Mouse (Mus musculus): ENCODE data around the gene Dnaaf3. TPM values are rescaled to one million over a fixed set of nuclear protein-coding genes. Genes with fewer than 3 reads are reported as not detected.

Dnaaf3 gene
- polyA plus RNA-seq, 1 experiment: 2.2 TPM

GRCm38 (mm10) chr7:4482281-4482680 is 50.0 kb downstream of the Dnaaf3 start:
- 86% methylated on average over 12 of the region's 12 CpGs for WGBS
- Histone ChIP-seq H3K27ac (ENCODE audit: control insufficient read depth, insufficient read depth, low read depth, low read length, poor library complexity) (no peak overlapping the region), H3K4me3 (replicated peaks; ENCODE audit: control insufficient read depth, low read depth, low read length) (no peak overlapping the region), H3K4me1 (ENCODE audit: control insufficient read depth, insufficient read depth, low read length) (no peaks in the 10 kb centered on the region)
- TF ChIP-seq POLR2A (IDR thresholded peaks at IDR 0.05; ENCODE audit: borderline replicate concordance, control insufficient read depth, low read depth, low read length) (no peak), CTCF (IDR thresholded peaks at IDR 0.05; ENCODE audit: control insufficient read depth, insufficient read depth, low read length) (no peak)

GRCm38 (mm10) chr7:4479674-4480073 is 52.6 kb downstream of the Dnaaf3 start:
- no peaks in the 10 kb centered on the region for H3K4me1 ChIP-seq (ENCODE audit: control insufficient read depth, insufficient read depth, low read length)
- 43% methylated on average over 6 of the region's 6 CpGs for WGBS
- no peak overlapping the region for H3K4me3 ChIP-seq (replicated peaks; ENCODE audit: control insufficient read depth, low read depth, low read length)
- TF ChIP-seq CTCF (IDR thresholded peaks at IDR 0.05; ENCODE audit: control insufficient read depth, insufficient read depth, low read length): peak; percentile 65
- TF ChIP-seq POLR2A (IDR thresholded peaks at IDR 0.05; ENCODE audit: borderline replicate concordance, control insufficient read depth, low read depth, low read length): no peak
- no peak overlapping the region for H3K27ac ChIP-seq (ENCODE audit: control insufficient read depth, insufficient read depth, low read depth, low read length, poor library complexity)

- no peak for TF ChIP-seq POLR2A (IDR thresholded peaks at IDR 0.05; ENCODE audit: borderline replicate concordance, control insufficient read depth, low read depth, low read length)
- TF ChIP-seq CTCF (IDR thresholded peaks at IDR 0.05; ENCODE audit: control insufficient read depth, insufficient read depth, low read length): no peak
- WGBS: 32% methylated on average over 16 of the region's 16 CpGs
- Histone ChIP-seq H3K4me1 (ENCODE audit: control insufficient read depth, insufficient read depth, low read length) (no peaks in the 10 kb centered on the region), H3K27ac (ENCODE audit: control insufficient read depth, insufficient read depth, low read depth, low read length, poor library complexity) (no peak overlapping the region), H3K4me3 (replicated peaks; ENCODE audit: control insufficient read depth, low read depth, low read length) (no peak overlapping the region)
These were observed 53.4 kb downstream of the Dnaaf3 start for GRCm38 (mm10) chr7:4478796-4479291.

- H3K4me3 ChIP-seq (replicated peaks; ENCODE audit: control insufficient read depth, low read depth, low read length): no peak overlapping the region
- TF ChIP-seq CTCF (IDR thresholded peaks at IDR 0.05; ENCODE audit: control insufficient read depth, insufficient read depth, low read length) (no peak), POLR2A (IDR thresholded peaks at IDR 0.05; ENCODE audit: borderline replicate concordance, control insufficient read depth, low read depth, low read length) (no peak)
- no peaks in the 10 kb centered on the region for H3K4me1 ChIP-seq (ENCODE audit: control insufficient read depth, insufficient read depth, low read length)
- H3K27ac ChIP-seq (ENCODE audit: control insufficient read depth, insufficient read depth, low read depth, low read length, poor library complexity): no peak overlapping the region
- WGBS: 31% methylated on average over 39 of the region's 39 CpGs
These were observed 54.0 kb downstream of the Dnaaf3 start for GRCm38 (mm10) chr7:4478021-4478795.

GRCm38 (mm10) chr7:4473940-4474339 is 58.3 kb downstream of the Dnaaf3 start:
- Histone ChIP-seq H3K4me3 (replicated peaks; ENCODE audit: control insufficient read depth, low read depth, low read length) (no peak overlapping the region), H3K4me1 (ENCODE audit: control insufficient read depth, insufficient read depth, low read length) (no peaks in the 10 kb centered on the region), H3K27ac (ENCODE audit: control insufficient read depth, insufficient read depth, low read depth, low read length, poor library complexity) (no peak overlapping the region)
- no peak for TF ChIP-seq POLR2A (IDR thresholded peaks at IDR 0.05; ENCODE audit: borderline replicate concordance, control insufficient read depth, low read depth, low read length)
- no peak for TF ChIP-seq CTCF (IDR thresholded peaks at IDR 0.05; ENCODE audit: control insufficient read depth, insufficient read depth, low read length)
- WGBS: 40% methylated on average over 19 of the region's 19 CpGs

Other genes starting within 250 kb of the Dnaaf3 start
- not detected in 2 replicates for gene Ncr1, start 194.7 kb downstream of the Dnaaf3 start, polyA plus RNA-seq (2011; ENCODE audit: insufficient read depth, insufficient read length, low replicate concordance, missing spikeins)
- gene Gp6, start 134.7 kb downstream of the Dnaaf3 start, polyA plus RNA-seq (2011; ENCODE audit: insufficient read depth, insufficient read length, low replicate concordance, missing spikeins): 5.6 and 19.0 TPM in 2 replicates
- 3.6 and 6.9 TPM in 2 replicates for gene Rdh13, start 86.8 kb downstream of the Dnaaf3 start, polyA plus RNA-seq (2011; ENCODE audit: insufficient read depth, insufficient read length, low replicate concordance, missing spikeins)
- gene Eps8l1, start 71.8 kb downstream of the Dnaaf3 start, polyA plus RNA-seq (2011; ENCODE audit: insufficient read depth, insufficient read length, low replicate concordance, missing spikeins): 7.3 and 16.5 TPM in 2 replicates
- gene Ppp1r12c, start 30.8 kb downstream of the Dnaaf3 start, polyA plus RNA-seq (2011; ENCODE audit: insufficient read depth, insufficient read length, low replicate concordance, missing spikeins): 163 and 340 TPM in 2 replicates
- 7.4 and 30.5 TPM in 2 replicates for gene Tnnt1, start 16.1 kb downstream of the Dnaaf3 start, polyA plus RNA-seq (2011; ENCODE audit: insufficient read depth, insufficient read length, low replicate concordance, missing spikeins)
- 4.9 and 25.9 TPM in 2 replicates for gene Tnni3, start 8.2 kb downstream of the Dnaaf3 start, polyA plus RNA-seq (2011; ENCODE audit: insufficient read depth, insufficient read length, low replicate concordance, missing spikeins)
- gene Syt5, start 15.1 kb upstream of the Dnaaf3 start, polyA plus RNA-seq (2011; ENCODE audit: insufficient read depth, insufficient read length, low replicate concordance, missing spikeins): 0.74 TPM in 1 of 2 replicates, not detected in the other
- gene Ptprh, start 71.6 kb upstream of the Dnaaf3 start, polyA plus RNA-seq (2011; ENCODE audit: insufficient read depth, insufficient read length, low replicate concordance, missing spikeins): not detected in 2 replicates
- 36.2 and 42.5 TPM in 2 replicates for gene Tmem86b, start 99.0 kb upstream of the Dnaaf3 start, polyA plus RNA-seq (2011; ENCODE audit: insufficient read depth, insufficient read length, low replicate concordance, missing spikeins)
- 53.3 and 89.0 TPM in 2 replicates for gene Ppp6r1, start 126.6 kb upstream of the Dnaaf3 start, polyA plus RNA-seq (2011; ENCODE audit: insufficient read depth, insufficient read length, low replicate concordance, missing spikeins)
- gene Hspbp1, start 152.6 kb upstream of the Dnaaf3 start, polyA plus RNA-seq (2011; ENCODE audit: insufficient read depth, insufficient read length, low replicate concordance, missing spikeins): 11.7 and 19.8 TPM in 2 replicates
- gene Brsk1, start 158.2 kb upstream of the Dnaaf3 start, polyA plus RNA-seq (2011; ENCODE audit: insufficient read depth, insufficient read length, low replicate concordance, missing spikeins): 3.7 TPM in 1 of 2 replicates, not detected in the other
- 5.1 and 7.2 TPM in 2 replicates for gene Tmem150b, start 192.8 kb upstream of the Dnaaf3 start, polyA plus RNA-seq (2011; ENCODE audit: insufficient read depth, insufficient read length, low replicate concordance, missing spikeins)
- 98.4 and 144 TPM in 2 replicates for gene Kmt5c, start 207.7 kb upstream of the Dnaaf3 start, polyA plus RNA-seq (2011; ENCODE audit: insufficient read depth, insufficient read length, low replicate concordance, missing spikeins)
- 169 and 179 TPM in 2 replicates for gene Cox6b2, start 220.6 kb upstream of the Dnaaf3 start, polyA plus RNA-seq (2011; ENCODE audit: insufficient read depth, insufficient read length, low replicate concordance, missing spikeins)
- gene Fam71e2, start 238.8 kb upstream of the Dnaaf3 start, polyA plus RNA-seq (2011; ENCODE audit: insufficient read depth, insufficient read length, low replicate concordance, missing spikeins): not detected in 2 replicates